Mouse (Mus musculus): ENCODE measurements around the gene Sumo1. TPM values are rescaled to one million over a fixed set of nuclear protein-coding genes. Genes with fewer than 3 reads are reported as not detected.

Gene Sumo1
- total RNA-seq, 1 experiment from 2014 or later, result 204 TPM

Other genes starting within 250 kb of the Sumo1 start
- gene Fzd7, start 188.4 kb downstream of the Sumo1 start, total RNA-seq (2017), result 12.6 to 14.3 TPM (median 13.2 TPM) in 3 replicates
- 2.4 to 9.2 TPM (median 4.3 TPM) in 3 replicates for gene Gm973, start 154.6 kb downstream of the Sumo1 start, total RNA-seq (2017)
- gene Nop58, start 14.1 kb upstream of the Sumo1 start, total RNA-seq (2017), result 252 to 325 TPM (median 279 TPM) in 3 replicates
- 26.9 to 32.0 TPM (median 27.5 TPM) in 3 replicates for gene Bmpr2, start 92.6 kb upstream of the Sumo1 start, total RNA-seq (2017)
- 58.6 to 81.1 TPM (median 75.3 TPM) in 3 replicates for gene Fam117b, start 242.2 kb upstream of the Sumo1 start, total RNA-seq (2017)

Data from monocyte, adult 5-6 weeks (primary cell).